Mouse (Mus musculus) kidney, postnatal 36 days (tissue): ENCODE results near the gene Tekt2.

Experiments
- DNase-seq, 2 experiments: peaks; one replicate each; pipeline ENCODE4 v3.0.0; 2021 to 2022; ENCODE audit warnings: mixed read lengths in 2 of 2

Gene Tekt2

DNA sequence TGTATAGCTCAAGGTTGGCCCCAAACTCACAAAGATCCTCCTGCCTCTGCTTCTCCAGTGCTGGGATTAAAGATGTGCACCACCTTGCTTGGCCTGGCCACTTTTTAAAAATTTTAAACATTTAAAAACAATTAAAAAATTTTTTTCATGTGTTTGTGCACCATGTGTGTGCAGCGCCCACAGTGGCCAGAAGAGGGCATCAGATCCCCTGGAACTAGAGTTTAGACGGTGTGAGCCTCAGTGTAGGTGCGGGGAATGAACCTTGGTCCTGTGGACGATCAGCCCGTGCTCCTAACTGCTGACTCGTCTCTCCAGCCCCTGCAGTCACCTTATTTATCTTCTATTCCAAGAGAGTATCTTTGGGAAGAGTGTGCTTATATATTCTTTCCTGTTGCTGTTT lies 19.4 kb downstream of the Tekt2 start:
- no peak for DNase-seq

DNA sequence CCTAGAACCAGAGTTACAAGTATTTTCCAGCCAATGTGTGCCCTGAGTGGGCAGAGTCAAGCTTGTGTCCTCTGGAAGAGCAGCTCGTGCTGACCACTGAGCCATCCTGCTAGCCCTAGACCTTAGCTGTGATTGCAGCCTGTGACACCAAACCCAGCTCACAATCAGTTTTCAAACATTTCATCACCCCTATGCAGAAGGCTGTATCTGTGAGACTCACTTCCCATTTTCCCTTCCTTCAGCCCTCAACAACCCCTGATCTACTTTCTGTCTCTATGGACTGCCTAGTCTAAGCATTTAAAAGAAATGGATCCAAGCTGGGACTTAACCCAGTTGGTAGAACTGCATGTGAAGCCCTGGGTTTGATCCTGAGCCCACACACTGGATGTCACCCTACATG lies 20.1 kb downstream of the Tekt2 start:
- no peak for DNase-seq

- no peak for DNase-seq
Measured at GRCm38 (mm10) chr4:126303877-126304276, 21.6 kb downstream of the Tekt2 start.

DNA sequence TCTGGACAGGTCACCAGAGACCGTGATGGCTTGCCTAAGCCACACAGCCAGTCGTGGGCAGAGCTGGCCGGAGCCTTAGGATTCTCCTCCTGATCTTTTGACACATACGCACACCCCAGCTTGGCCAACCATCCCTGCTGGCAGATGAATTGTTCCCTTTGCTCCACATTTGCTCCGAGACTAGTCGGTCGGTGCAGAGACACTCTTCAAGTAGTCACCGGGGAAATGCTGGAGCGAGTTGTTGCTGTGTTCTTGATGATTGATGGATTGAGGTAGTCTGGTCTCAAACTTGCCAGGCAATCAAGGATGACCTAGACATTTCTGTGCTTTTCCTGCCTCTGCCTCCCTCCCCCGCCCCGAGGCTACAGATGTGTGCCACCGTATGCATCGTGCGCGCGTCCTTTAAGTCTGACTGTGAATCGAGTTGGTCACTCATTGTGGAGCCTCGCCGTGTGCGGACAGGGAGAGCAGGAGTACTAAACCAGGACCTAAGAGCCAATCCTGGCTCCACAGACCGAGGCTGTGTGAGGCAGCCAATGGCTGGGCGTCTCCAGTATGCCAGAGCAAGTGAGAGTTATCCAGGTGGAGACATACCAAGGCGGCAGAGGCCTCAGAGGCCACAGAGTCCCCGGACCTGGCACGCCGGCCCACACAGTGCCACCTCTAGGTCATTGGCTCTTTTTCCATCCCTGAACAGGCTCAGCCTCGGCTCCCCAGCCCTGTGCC lies 23.7 kb downstream of the Tekt2 start:
- DNase-seq: no peak

DNA sequence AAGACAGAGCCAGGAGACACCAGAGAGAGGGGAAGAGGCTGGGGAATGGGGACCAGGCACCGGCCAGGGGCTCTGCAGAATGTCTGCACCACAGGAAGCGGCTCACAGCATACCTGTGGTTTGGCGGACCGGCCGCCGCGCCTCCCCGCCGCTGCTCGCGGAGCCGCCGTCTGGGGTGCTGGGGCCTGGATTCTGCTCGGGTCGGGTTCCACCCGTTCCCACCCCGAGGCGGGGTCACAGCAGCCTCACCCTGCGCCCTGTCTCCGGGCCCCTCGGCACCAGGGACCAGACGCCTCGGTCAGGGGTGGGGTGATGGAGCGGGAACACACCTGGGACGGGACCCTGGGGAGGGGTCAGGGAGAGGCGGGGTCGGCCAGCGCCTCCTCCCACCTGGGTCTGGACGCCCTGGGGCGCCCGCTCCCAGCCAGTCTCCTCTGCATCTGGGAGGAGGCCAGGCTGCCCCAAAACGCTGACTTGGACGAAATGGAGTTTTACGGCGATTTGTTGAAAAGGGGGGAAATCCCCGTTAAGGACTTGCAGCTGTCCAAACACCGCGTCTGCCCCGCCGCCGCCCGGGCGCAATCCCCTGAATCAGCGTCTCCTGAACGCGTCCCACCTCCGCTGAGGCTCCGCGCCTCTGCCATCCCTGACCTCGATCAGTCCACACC lies 24.4 kb downstream of the Tekt2 start:
- DNase-seq: no peak

- DNase-seq: peak; percentile 60 to 83
Measured at GRCm38 (mm10) chr4:126296617-126297101, 28.8 kb downstream of the Tekt2 start.

- no peak for DNase-seq
Measured at GRCm38 (mm10) chr4:126295937-126296336, 29.6 kb downstream of the Tekt2 start.

DNA sequence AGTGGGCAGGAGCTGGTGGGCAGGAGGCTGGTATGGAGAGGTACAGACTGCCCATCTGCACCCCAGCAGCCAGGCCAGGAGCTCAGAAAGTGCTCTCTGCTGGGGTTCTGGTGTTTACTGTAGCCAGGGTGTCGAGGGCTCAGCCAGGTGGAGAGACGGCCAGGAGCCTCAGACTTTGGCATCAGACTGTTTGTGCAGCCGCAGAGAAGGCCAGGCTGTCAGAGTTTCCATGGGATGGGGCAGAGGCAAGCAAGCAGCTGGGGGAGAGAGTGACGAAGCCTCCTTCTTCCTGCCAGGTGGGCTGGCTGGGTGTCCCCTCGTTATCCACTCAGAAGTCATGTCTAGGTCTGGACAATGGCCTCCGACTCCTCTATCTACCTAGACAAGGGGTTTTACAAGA lies 30.3 kb downstream of the Tekt2 start:
- DNase-seq: no peak

DNA sequence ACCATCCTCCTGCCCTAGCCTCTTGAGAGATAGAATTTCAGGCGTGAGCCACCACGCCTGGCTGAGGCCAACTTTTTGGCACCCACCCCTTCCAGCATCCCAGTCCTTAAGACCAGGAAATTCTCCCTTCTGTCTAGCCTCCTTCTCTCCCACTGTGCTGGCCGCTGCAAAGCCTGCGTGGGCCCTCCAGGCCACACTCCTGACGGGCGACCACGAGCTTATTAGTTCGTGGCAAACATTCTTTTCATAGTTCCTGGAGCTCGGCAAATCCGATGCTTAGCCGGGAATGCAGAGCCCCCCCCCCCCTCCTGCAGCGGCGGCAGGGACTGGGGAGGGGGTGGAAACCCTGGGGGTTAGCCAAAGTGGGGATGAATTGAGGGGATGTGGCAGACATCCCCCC lies 34.3 kb downstream of the Tekt2 start:
- no peak for DNase-seq

DNA sequence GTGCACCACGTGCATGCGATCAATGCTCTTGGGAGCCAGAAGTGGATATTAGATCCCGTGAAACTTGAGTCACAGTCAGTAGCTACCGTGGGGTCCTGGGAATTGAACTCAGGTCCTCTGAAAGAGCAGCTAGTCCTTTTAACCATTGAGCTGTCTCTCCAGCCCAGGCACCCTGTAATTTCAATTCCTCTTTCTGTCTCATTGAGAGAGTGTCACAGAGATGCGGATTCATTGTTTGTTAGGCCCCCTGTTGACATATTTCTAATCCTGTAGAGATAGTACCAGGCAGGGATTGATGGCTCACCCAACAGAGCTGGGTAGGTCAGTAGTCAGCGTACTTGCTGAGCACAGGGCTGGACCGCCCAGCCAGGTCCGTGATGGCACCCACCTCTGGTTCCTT lies 35.2 kb downstream of the Tekt2 start:
- no peak for DNase-seq

DNA sequence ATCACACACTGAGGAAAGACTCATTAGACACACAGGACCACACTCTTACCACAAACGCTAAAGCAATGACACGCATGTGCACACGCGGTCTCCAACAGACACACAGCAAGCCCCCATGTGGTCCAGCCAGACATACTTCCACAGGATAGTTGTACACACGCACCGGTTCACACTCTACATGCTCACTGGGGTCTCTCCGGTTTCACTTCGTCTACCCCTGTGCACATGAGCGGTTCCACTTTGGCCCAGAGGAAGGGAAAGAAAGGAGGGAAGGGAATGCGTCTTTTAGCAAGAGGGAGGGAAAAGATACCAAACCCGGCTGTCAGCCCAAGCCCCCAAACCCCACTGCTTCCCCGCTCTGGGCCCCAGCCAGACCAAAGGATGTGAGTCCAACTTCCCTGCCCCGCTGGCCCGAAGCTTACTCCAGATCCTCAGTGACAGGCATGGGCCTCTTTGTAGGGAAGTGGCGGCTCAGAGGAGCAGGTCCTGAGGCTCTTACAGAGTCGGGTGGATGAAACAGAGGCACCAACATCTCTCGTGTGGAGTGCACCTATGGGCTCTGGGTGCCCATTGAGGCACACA lies 37.3 kb downstream of the Tekt2 start:
- no peak for DNase-seq

GRCm38 (mm10) chr4:126287302-126287995 lies 38.0 kb downstream of the Tekt2 start:
- no peak for DNase-seq

- DNase-seq: peak in 1 of 2 experiments; percentile 58
Measured at GRCm38 (mm10) chr4:126286492-126286891, 39.0 kb downstream of the Tekt2 start, which contains the start of gene Col8a2. Gene Col8a2, plus strand, starts transcription at chr4:126286793.

- DNase-seq: no peak
Measured at GRCm38 (mm10) chr4:126283582-126283981, 41.9 kb downstream of the Tekt2 start.

DNA sequence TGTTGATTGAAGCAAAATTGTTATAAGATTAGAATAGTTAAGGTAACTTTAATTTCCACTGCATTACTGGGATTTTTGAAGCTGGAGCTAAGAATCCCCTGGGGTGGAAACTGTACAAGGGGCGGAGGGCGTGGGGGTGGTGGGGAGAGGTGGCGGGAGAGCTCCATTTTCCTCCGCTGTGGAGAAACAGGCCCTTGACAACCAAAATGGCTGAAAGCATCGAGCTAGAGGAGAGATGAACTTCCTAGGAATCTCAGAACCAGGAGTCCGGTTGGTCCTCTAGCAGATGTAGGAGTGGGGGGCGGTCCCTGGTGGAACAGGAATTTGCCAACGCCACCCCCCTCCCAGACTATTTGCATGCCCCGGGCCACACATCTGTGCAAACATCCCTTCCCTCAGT lies 43.8 kb downstream of the Tekt2 start:
- no peak for DNase-seq

DNA sequence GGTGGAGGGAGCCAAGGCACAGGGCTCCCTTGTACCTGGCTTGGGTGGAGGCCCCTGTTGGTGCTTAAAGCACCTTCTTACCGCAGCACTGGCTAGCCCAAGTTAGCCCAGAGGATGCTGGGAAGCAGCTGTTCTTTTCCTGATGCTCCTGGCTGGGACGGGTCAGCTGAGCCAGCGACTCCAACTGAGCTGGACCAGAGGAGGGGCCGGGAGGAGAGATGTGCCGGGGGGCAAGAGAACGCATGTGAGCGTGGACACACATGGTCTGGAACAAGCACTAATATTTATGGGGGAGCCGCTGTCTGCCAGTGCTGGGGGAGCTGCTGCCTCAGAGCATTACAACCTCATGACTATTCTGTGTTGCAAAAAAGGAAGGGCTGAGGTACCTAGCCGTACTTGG lies 46.5 kb downstream of the Tekt2 start:
- DNase-seq: no peak

GRCm38 (mm10) chr4:126278565-126278915 lies 46.9 kb downstream of the Tekt2 start:
- no peak for DNase-seq

DNA sequence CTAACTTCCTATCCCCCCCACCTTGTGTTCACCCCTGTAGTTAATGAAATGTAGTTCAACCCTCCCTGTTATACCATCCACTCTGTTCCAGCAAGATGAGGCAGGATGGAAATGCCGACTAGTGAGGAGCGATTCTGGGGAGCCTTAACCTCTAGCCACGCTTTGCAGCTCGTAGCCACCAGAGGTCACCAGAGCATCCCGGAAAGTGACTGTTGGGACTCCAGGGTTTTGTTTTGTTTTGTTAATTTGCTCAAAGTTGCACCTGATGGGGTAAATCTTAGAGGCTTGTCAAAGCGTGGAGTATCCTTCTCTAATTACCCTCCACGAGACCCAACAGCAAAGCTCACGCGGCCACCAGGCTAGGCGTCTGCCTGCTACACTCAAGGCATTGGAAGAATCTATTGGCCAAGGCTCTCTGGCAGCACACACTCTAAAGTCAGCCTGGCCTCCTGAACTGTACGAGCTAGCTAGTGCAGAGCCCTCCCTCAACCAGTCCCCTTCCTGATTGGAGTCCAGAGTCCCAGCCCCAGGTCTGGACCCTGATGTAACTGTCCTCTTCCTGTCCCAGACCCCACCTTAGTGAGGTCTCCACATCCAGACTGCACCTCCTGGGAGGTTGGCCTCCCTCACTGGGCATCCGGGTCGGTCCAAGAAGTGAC lies 47.5 kb downstream of the Tekt2 start:
- DNase-seq: peak; percentile 43 to 74

DNA sequence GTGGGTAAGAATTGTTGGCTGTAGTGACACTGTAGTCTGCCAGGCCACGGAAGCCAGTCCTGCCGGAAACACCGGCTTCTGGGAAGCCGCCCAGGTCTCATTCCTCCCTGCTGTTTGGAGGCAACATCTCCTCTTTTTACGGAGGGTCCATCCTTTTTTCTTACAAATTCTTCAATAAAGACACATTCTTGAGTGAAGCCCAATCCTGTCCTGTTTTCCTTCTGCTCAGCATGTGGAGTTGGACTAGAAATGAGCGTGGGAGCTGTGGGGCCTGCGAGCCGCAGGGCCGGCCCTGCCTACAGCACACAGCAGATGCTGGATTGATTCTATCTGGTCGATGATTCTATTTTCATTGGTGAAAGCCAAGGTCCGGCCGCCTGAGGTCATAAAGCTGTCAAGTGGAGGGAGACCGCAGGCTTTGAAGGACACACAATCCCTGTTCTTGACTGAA lies 49.8 kb downstream of the Tekt2 start:
- no peak for DNase-seq

DNA sequence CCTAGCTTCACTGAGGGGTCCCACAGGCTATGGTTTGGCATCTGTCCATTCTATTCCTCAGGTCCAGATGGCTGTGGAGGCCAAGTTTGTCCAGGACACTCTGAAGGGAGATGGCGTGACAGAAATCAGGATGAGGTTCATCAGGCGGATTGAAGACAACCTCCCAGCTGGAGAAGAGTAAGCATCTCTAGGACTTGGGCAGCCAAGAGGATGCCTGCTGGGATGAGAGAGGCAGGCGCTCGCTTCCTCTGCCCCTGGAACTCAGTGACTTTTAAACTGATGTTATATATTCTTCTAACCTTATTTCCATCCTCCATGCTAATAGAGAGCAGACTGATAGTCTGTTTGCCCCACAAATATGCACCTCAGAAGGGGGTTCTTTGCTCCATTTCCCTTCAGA lies 50.4 kb downstream of the Tekt2 start:
- no peak for DNase-seq

GRCm38 (mm10) chr4:126273753-126274152 lies 51.7 kb downstream of the Tekt2 start:
- DNase-seq: no peak
